Mouse (Mus musculus) heart, postnatal 0 days (tissue): Measurements from ENCODE around the gene Commd3. TPM values are rescaled to one million over a fixed set of nuclear protein-coding genes. Genes with fewer than 3 reads are reported as not detected.

Experiments
- ATAC-seq: fragments of 200-750 bp; cut with Nextera tagmentation; 2 replicates; pipeline ENCODE4 v1.8.0; 2017; ENCODE audit warnings: low read depth, moderate number of reproducible peaks, moderate library complexity; ENCODE audit not compliant: insufficient read depth
- DNase-seq: peaks from one replicate; pipeline ENCODE4 v3.0.0-alpha.2; 2016; ENCODE audit warnings: low spot score
- H3K27ac ChIP-seq: fragments of 300-500 bp; sonication (generic); 2 replicates; pipeline ENCODE4 v1.5.1; 2014; ENCODE audit warnings: low read depth, mild to moderate bottlenecking
- H3K27me3 ChIP-seq: fragments of 300-500 bp; sonication (generic); 2 replicates; pipeline ENCODE4 v1.6.1; 2014; ENCODE audit warnings: low read length, mixed read lengths; ENCODE audit not compliant: control insufficient read depth, insufficient read depth
- H3K36me3 ChIP-seq: fragments of 300-500 bp; sonication (generic); replicated peaks from 2 replicates; pipeline ENCODE4 v1.6.1; 2014; ENCODE audit warnings: low read length, mixed read lengths; ENCODE audit not compliant: control insufficient read depth, insufficient read depth
- H3K4me1 ChIP-seq: fragments of 300-500 bp; sonication (generic); 2 replicates; pipeline ENCODE4 v1.6.1; 2014; ENCODE audit warnings: antibody characterized with exemption; ENCODE audit not compliant: control insufficient read depth, insufficient read depth
- H3K4me2 ChIP-seq: fragments of 300-500 bp; sonication (generic); 2 replicates; pipeline ENCODE4 v1.6.1; 2014; ENCODE audit warnings: low read depth, mild to moderate bottlenecking, low read length, moderate library complexity
- H3K4me3 ChIP-seq: fragments of 300-500 bp; sonication (generic); 2 replicates; pipeline ENCODE4 v1.5.1; 2014; ENCODE audit warnings: low read depth, low read length
- H3K9ac ChIP-seq: fragments of 300-500 bp; sonication (generic); replicated peaks from 2 replicates; pipeline ENCODE4 v1.6.1; 2014; ENCODE audit warnings: low read depth, low read length, mixed read lengths
- H3K9me3 ChIP-seq: fragments of 300-500 bp; sonication (generic); replicated peaks from 2 replicates; pipeline ENCODE4 v1.6.1; 2016; ENCODE audit warnings: low read length; ENCODE audit not compliant: control insufficient read depth
- CTCF ChIP-seq: IDR thresholded peaks from 2 replicates; pipeline ENCODE4 v1.5.1; 2016; ENCODE audit warnings: antibody characterized with exemption, control low read depth, low read depth
- EP300 ChIP-seq: IDR thresholded peaks from 2 replicates; pipeline ENCODE4 v1.6.1; 2016; ENCODE audit warnings: antibody characterized with exemption, low read depth
- whole genome bisulfite sequencing: fragments of 180-500 bp; shearing (Covaris S2); extraction: QIAGEN DNeasy Blood & Tissue Kit; methylation state at CpG from one replicate; pipeline ENCODE4 v1.1.7; 2014; 5-methylcytosine and 5-hydroxymethylcytosine counted together
- polyA plus RNA-seq: library from polyadenylated mRNA; unstranded; fragments of >200 nt; fragmentation: Nextera tagmentation; extraction: Ambion mirVana; gene quantifications from 2 replicates; pipeline ENCODE4 v1.2.1, GENCODE M21; 2015
- total RNA-seq: library from RNA; depleted of rRNA; stranded (reverse); fragments of >200 nt; gene quantifications from 2 replicates; pipeline ENCODE4 v1.2.3, GENCODE M21; 2014; ENCODE audit warnings: low replicate concordance

Gene Commd3
- total and polyA plus RNA-seq, 2 experiments from 2014 or later = 201 to 278 TPM

- Histone ChIP-seq H3K27me3 (peaks cover 85% of the 10 kb centered on the region), H3K4me1 (peaks cover 17% of the 10 kb centered on the region), H3K9ac (no peak overlapping the region), H3K4me3 (no peak overlapping the region), H3K36me3 (no peaks in the 10 kb centered on the region), H3K4me2 (no peak overlapping the region), H3K27ac (no peak overlapping the region), H3K9me3 (no peaks in the 10 kb centered on the region)
- ATAC-seq (no peak), DNase-seq (no peak)
- TF ChIP-seq EP300 (no peak), CTCF (no peak)
Observed at GRCm38 (mm10) chr2:18692031-18692430, 19.8 kb downstream of the Commd3 start.

- no peak overlapping the region for H3K4me2 ChIP-seq
- 23% methylated on average over 1 of the region's 1 CpGs for WGBS
Observed at GRCm38 (mm10) chr2:18692548-18692947, 20.4 kb downstream of the Commd3 start.

GRCm38 (mm10) chr2:18693491-18693870 is 21.3 kb downstream of the Commd3 start:
- Histone ChIP-seq H3K9ac (peak overlapping the region; percentile 97; the same call in 1 of the 2 replicates), H3K27ac (no peak overlapping the region), H3K4me2 (peak overlapping the region; percentile 99), H3K4me1 (peaks cover 17% of the 10 kb centered on the region), H3K9me3 (no peaks in the 10 kb centered on the region), H3K36me3 (no peaks in the 10 kb centered on the region), H3K27me3 (peaks cover 83% of the 10 kb centered on the region), H3K4me3 (peak overlapping the region; percentile 86)
- TF ChIP-seq EP300 (no peak), CTCF (no peak)
- WGBS = 2% methylated on average over 5 of the region's 5 CpGs
- DNase-seq (no peak), ATAC-seq (no peak)

More at GRCm38 (mm10) chr2:18692548-18692947, 20.4 kb downstream of the Commd3 start:
- Histone ChIP-seq H3K27ac (no peak overlapping the region), H3K9ac (no peak overlapping the region), H3K27me3 (peaks cover 82% of the 10 kb centered on the region), H3K36me3 (no peaks in the 10 kb centered on the region), H3K9me3 (no peaks in the 10 kb centered on the region), H3K4me1 (peaks cover 17% of the 10 kb centered on the region), H3K4me3 (no peak overlapping the region)
- DNase-seq (no peak), ATAC-seq (no peak)
- TF ChIP-seq EP300 (no peak), CTCF (no peak)

GRCm38 (mm10) chr2:18693871-18694610 is 21.9 kb downstream of the Commd3 start, which contains the start of gene Spag6:
Gene Spag6, plus strand, starts transcription at chr2:18694032.
- H3K4me1 ChIP-seq = peaks cover 15% of the 10 kb centered on the region
- H3K9ac ChIP-seq = peak within 1 kb of the TSS; percentile 97
- peak; percentile 67 for DNase-seq
- TF ChIP-seq CTCF (no peak), EP300 (no peak)
- no peaks in the 10 kb centered on the region for H3K36me3 ChIP-seq
- peak; percentile 78 for ATAC-seq
- peaks cover 83% of the 10 kb centered on the region for H3K27me3 ChIP-seq
- peak within 1 kb of the TSS; percentile 94 for H3K27ac ChIP-seq
- peak within 1 kb of the TSS; percentile 99 for H3K4me2 ChIP-seq
- WGBS = under 1% methylated on average over 45 of the region's 61 CpGs
- H3K9me3 ChIP-seq = no peaks in the 10 kb centered on the region
- H3K4me3 ChIP-seq = peak within 1 kb of the TSS; percentile 86

- 4% methylated on average over 18 of the region's 20 CpGs for WGBS
- H3K9me3 ChIP-seq = no peaks in the 10 kb centered on the region
- H3K4me2 ChIP-seq = peak overlapping the region; percentile 99
- TF ChIP-seq EP300 (no peak), CTCF (no peak)
- DNase-seq = no peak
- H3K27ac ChIP-seq = peak overlapping the region; percentile 94
- no peaks in the 10 kb centered on the region for H3K36me3 ChIP-seq
- H3K4me1 ChIP-seq = peaks cover 13% of the 10 kb centered on the region
- H3K27me3 ChIP-seq = peaks cover 83% of the 10 kb centered on the region
- H3K4me3 ChIP-seq = peak overlapping the region; percentile 86
- peak; percentile 34; the same call in 1 of the 2 replicates for ATAC-seq
- H3K9ac ChIP-seq = peak overlapping the region; percentile 97
Observed at GRCm38 (mm10) chr2:18694611-18694950, 22.4 kb downstream of the Commd3 start.

- H3K36me3 ChIP-seq = no peaks in the 10 kb centered on the region
- 12% methylated on average over 8 of the region's 8 CpGs for WGBS
- TF ChIP-seq CTCF = no peak
- TF ChIP-seq EP300 = no peak
- peak overlapping the region; percentile 86 for H3K4me3 ChIP-seq
- DNase-seq (no peak), ATAC-seq (no peak)
- H3K4me2 ChIP-seq = peak overlapping the region; percentile 99
- peaks cover 83% of the 10 kb centered on the region for H3K27me3 ChIP-seq
- H3K4me1 ChIP-seq = peaks cover 8% of the 10 kb centered on the region
- H3K9ac ChIP-seq = no peak overlapping the region
- H3K9me3 ChIP-seq = no peaks in the 10 kb centered on the region
- H3K27ac ChIP-seq = no peak overlapping the region
Observed at GRCm38 (mm10) chr2:18695163-18695562, 23.0 kb downstream of the Commd3 start.
